Mouse (Mus musculus): Measurements from ENCODE around the gene Gif. TPM values are rescaled to one million over a fixed set of nuclear protein-coding genes. Genes with fewer than 3 reads are reported as not detected.

Gif gene
- not detected in 2 replicates for polyA plus RNA-seq (2016; fragmentation: Nextera tagmentation; extraction: Ambion mirVana)

DNA sequence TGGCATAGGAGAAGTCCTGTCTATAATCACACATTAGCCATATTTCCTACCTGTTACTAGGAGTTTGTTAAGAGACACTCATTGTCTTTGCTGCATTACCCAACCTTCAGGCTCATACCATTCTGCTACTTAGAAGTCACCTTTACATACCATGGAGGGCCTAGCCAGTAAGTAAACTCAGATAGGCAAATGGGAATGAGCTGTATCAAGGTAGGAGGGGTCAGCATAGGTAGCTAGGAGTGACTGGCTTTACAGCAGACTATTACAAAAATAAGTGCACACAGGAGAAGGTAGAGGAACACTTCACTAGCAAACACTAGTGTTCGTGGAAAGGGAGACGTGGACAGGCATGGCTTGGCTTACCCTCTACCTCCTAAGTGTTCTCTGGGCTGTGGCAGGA, at the start of gene Gif:
Gene Gif (plus strand): TSS at position 257 of the 400 bp plus-strand sequence.
- H3K36me3 ChIP-seq, result no peaks in the 10 kb centered on the region
- no peaks in the 10 kb centered on the region for H3K27me3 ChIP-seq
- WGBS, result 82% methylated on average over 2 of the region's 2 CpGs

DNA sequence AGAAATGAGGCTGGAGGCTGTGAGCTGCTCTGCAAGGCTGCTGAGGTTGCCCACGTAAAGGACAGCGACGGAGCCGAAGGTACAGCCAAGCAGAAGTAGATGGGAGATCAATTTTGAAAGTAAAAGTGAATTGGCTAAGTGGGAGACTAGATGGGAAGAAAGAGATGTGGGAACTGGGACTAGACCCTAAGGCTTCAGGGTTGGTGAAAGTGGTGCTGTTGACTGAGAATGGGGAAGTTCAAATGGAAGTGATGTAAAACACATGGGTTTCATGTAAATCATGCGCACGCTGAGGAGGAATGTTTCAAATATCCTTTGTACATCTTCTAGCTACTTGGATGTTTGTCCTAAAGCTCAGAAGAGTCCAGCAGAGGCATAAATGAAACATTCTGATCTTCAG, 49.0 kb upstream of the Gif start:
- Histone ChIP-seq H3K4me3 (no peak overlapping the region), H3K36me3 (no peaks in the 10 kb centered on the region), H3K9me3 (replicated peaks) (no peaks in the 10 kb centered on the region), H3K27me3 (no peaks in the 10 kb centered on the region), H3K4me2 (replicated peaks) (no peak overlapping the region), H3K4me1 (no peaks in the 10 kb centered on the region), H3K9ac (no peak overlapping the region), H3K27ac (no peak overlapping the region)
- ATAC-seq (ENCODE audit: low FRiP score), result no peak
- 89% methylated on average over 6 of the region's 6 CpGs for WGBS

More for the DNA sequence above, at the start of gene Gif:
- no peak for ATAC-seq (ENCODE audit: low FRiP score)
- no peaks in the 10 kb centered on the region for H3K4me1 ChIP-seq
- no peaks in the 10 kb centered on the region for H3K9me3 ChIP-seq (replicated peaks)
- no peak within 1 kb of the TSS for H3K27ac ChIP-seq
- H3K4me3 ChIP-seq, result no peak within 1 kb of the TSS
- no peak within 1 kb of the TSS for H3K9ac ChIP-seq
- no peak within 1 kb of the TSS for H3K4me2 ChIP-seq (replicated peaks)

DNA sequence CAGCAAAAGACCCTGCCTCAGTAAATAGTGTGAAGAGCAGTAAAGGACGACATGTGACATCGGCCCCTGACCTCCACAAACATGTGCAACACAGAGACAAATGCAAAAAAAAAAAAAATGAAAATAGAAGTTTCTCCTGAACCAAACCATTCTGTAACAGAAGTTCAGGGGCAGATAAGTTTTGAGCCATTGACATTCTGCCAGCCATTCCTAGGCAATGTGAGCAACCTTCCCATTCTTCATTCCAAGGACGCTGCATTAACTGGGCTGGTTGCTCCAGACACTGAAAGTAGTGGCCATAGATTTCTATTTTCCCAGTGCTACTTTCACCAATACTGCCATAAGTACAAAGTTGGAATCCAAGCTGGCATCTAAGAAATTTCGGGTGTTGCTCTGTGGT, 34.9 kb upstream of the Gif start:
- Histone ChIP-seq H3K9me3 (replicated peaks) (no peaks in the 10 kb centered on the region), H3K36me3 (no peaks in the 10 kb centered on the region), H3K9ac (no peak overlapping the region), H3K4me2 (replicated peaks) (no peak overlapping the region), H3K27ac (no peak overlapping the region), H3K4me1 (no peaks in the 10 kb centered on the region), H3K4me3 (no peak overlapping the region), H3K27me3 (no peaks in the 10 kb centered on the region)
- ATAC-seq (ENCODE audit: low FRiP score), result no peak
- 83% methylated on average over 4 of the region's 4 CpGs for WGBS

DNA sequence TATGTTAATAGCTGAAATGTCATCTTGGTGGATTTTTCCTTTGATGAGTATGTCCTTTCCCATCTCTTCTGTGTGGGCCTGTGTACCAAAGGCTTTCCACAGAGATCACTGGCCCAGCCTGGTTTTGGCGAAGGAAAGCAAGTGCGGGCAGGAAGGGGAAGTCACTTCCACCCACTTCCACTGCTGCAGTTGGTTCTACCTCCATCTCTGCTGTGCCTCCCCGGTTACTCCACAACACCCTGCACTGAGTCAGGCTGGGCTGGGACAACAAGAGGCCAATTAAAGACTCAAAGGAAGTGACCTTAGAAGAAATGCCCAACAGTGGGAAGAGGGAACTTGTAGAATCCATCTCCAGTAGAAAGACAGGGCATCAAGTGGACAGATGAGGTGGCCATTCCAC, 27.3 kb upstream of the Gif start:
- Histone ChIP-seq H3K36me3 (no peaks in the 10 kb centered on the region), H3K27me3 (no peaks in the 10 kb centered on the region), H3K27ac (no peak overlapping the region), H3K4me2 (replicated peaks) (no peak overlapping the region), H3K9ac (no peak overlapping the region), H3K9me3 (replicated peaks) (no peaks in the 10 kb centered on the region), H3K4me3 (no peak overlapping the region), H3K4me1 (no peaks in the 10 kb centered on the region)
- ATAC-seq (ENCODE audit: low FRiP score), result no peak
- 88% methylated on average over 3 of the region's 3 CpGs for WGBS

DNA sequence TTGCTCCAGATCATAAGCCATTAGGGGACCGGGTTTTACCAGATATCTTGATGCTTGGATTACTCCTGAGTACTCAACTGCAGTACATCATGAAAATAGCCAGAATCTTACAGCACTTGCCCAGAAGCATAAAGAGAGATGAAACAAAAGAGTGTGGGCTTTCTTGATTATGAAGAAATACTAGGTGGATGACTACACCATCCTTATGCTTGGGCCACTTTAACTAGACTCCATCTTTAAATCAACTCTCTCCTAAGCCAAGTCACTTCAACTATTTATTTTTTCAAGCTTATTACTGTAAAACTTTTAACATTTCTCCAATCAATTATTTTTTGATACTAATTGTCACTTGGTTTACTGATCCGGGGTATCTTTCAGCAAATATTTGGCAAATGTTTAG, 23.5 kb upstream of the Gif start:
- ATAC-seq (ENCODE audit: low FRiP score), result no peak
- Histone ChIP-seq H3K4me2 (replicated peaks) (no peak overlapping the region), H3K27me3 (no peaks in the 10 kb centered on the region), H3K4me3 (no peak overlapping the region), H3K9me3 (replicated peaks) (no peaks in the 10 kb centered on the region), H3K27ac (no peak overlapping the region), H3K9ac (no peak overlapping the region), H3K4me1 (no peaks in the 10 kb centered on the region), H3K36me3 (no peaks in the 10 kb centered on the region)
- 92% methylated on average over 2 of the region's 2 CpGs for WGBS

DNA sequence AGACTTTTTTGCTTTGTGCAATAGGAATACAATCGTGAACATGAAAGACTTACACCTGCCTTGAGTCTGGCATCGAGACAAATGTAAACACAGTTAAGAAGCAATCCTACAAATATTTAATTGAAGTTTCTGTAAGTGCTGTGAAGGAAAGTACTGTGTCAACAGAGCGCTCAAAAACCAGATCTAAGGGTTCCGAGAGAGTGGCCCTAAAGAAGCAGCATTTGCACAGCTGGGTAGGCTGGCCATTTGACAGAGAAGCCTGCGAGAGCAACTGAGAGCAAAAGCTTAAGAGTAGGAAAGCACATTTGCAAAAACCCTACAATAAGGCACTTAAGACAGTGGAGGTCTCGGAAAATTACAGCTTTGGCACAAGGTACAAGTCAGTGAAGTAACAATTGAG, 23.1 kb upstream of the Gif start:
- Histone ChIP-seq H3K27me3 (no peaks in the 10 kb centered on the region), H3K9ac (no peak overlapping the region), H3K36me3 (no peaks in the 10 kb centered on the region), H3K9me3 (replicated peaks) (no peaks in the 10 kb centered on the region), H3K4me3 (no peak overlapping the region), H3K4me1 (no peaks in the 10 kb centered on the region), H3K27ac (no peak overlapping the region), H3K4me2 (replicated peaks) (no peak overlapping the region)
- no peak for ATAC-seq (ENCODE audit: low FRiP score)
- 84% methylated on average over 6 of the region's 6 CpGs for WGBS

DNA sequence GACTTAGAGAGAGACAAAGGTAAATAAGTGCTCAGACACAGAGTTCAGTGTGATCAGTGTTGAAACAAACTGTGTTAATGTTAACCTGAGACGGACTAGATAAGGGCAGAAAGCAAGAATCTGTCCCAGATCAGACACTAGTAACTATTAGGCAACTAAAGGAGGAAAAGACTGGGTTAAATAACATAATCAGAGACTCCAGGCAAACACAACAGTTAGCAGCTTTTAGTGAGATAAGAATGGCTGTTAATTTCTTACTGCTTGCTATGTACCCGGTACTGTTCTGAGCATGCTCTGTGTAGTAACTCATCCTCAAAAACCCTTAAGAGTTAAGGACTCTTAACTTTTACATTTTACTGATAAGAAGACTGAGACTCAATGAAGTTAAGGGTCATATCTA, 21.4 kb upstream of the Gif start:
- Histone ChIP-seq H3K4me2 (replicated peaks) (no peak overlapping the region), H3K9ac (no peak overlapping the region), H3K27ac (no peak overlapping the region), H3K27me3 (no peaks in the 10 kb centered on the region), H3K4me1 (no peaks in the 10 kb centered on the region), H3K9me3 (replicated peaks) (no peaks in the 10 kb centered on the region), H3K36me3 (no peaks in the 10 kb centered on the region), H3K4me3 (no peak overlapping the region)
- no peak for ATAC-seq (ENCODE audit: low FRiP score)
- WGBS, result 89% methylated on average over 2 of the region's 2 CpGs

DNA sequence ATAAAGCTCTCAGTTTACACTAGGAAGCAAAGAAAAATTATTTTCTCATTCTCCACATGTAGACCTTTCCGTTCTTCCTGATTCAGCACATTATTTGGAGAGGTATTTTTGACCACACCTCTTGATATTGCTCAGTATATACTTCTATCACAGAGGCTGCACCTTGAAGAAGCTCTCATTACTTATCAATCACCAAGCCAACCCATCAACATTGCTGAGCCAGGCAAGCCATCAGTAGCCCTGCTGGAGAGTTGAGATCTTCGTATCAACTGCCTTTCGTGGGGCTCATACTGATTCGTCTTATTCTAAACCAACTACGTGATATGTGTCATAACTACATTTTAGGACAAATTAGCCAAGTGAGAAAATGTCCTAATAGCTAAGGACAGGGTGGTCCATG, 20.1 kb upstream of the Gif start:
- H3K36me3 ChIP-seq, result no peaks in the 10 kb centered on the region
- 90% methylated on average over 5 of the region's 5 CpGs for WGBS
- no peak overlapping the region for H3K9ac ChIP-seq
- no peaks in the 10 kb centered on the region for H3K27me3 ChIP-seq
- H3K4me1 ChIP-seq, result no peaks in the 10 kb centered on the region
- no peak overlapping the region for H3K27ac ChIP-seq
- no peak for ATAC-seq (ENCODE audit: low FRiP score)
- no peak overlapping the region for H3K4me2 ChIP-seq (replicated peaks)
- no peaks in the 10 kb centered on the region for H3K9me3 ChIP-seq (replicated peaks)
- H3K4me3 ChIP-seq, result no peak overlapping the region

DNA sequence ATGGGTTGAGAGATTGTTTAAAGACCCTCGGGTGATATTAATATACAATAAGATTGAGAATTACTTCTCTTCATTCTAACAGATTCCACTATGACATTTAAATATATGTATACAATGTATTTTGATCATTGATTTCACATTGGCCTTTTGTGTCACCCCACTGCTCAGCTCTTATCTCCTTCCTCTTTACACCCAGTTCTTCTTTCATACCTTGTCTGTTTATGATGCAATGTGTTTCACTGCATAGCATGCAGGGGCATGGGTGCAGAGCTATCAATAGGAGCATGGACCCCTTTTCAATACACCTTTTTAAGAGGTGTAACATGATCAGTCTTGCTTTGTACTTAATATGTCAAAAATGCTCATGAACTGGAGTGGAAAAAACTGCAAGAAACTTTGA, 17.1 kb upstream of the Gif start:
- 74% methylated on average over 1 of the region's 1 CpGs for WGBS
- Histone ChIP-seq H3K4me3 (no peak overlapping the region), H3K27me3 (no peaks in the 10 kb centered on the region), H3K9ac (no peak overlapping the region), H3K36me3 (no peaks in the 10 kb centered on the region), H3K4me2 (replicated peaks) (no peak overlapping the region), H3K27ac (no peak overlapping the region), H3K9me3 (replicated peaks) (no peaks in the 10 kb centered on the region), H3K4me1 (no peaks in the 10 kb centered on the region)
- no peak for ATAC-seq (ENCODE audit: low FRiP score)

DNA sequence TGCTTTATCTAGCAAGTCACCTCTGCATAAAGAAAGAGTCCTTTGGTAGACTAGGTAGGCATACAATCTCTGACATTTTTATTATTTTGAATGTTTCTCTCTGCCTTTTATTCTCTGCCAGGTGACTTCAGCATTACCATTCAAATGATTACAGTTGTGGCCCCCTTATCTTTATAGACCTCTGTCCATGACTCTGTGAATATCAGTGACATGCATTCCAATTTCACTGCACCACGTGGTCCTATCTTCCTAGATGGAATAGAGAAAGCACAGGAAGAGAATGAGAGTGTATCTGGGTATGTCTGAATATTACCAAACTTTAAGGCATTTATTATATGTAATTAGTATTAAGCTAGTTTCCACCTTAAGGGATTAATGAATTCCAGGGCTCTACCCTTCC, 10.9 kb upstream of the Gif start:
- 39% methylated on average over 1 of the region's 1 CpGs for WGBS
- no peaks in the 10 kb centered on the region for H3K4me1 ChIP-seq
- H3K27me3 ChIP-seq, result no peaks in the 10 kb centered on the region
- H3K36me3 ChIP-seq, result no peaks in the 10 kb centered on the region
- H3K4me3 ChIP-seq, result no peak overlapping the region
- H3K9me3 ChIP-seq (replicated peaks), result no peaks in the 10 kb centered on the region
- H3K4me2 ChIP-seq (replicated peaks), result no peak overlapping the region
- no peak for ATAC-seq (ENCODE audit: low FRiP score)
- no peak overlapping the region for H3K9ac ChIP-seq
- no peak overlapping the region for H3K27ac ChIP-seq

DNA sequence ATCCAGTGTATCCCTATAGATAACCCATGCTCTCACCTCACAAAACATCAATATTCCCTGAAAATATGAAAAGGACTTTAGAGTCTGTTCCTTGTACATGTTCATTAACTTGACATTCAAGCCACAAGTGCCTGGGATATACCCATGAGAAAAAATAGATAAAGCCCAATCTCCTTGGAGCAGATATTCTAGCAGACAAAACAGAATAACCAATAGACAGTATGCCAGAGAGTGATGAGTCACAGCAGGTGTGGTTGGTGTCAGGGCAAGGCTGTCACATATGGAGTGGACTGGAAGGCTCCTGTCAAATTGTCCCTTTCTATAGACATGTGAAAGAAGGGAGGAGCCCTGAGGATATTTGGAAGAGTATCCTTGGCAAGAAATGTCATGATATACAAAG, 1.7 kb upstream of the Gif start:
- Histone ChIP-seq H3K4me2 (replicated peaks) (no peak overlapping the region), H3K9me3 (replicated peaks) (no peaks in the 10 kb centered on the region), H3K9ac (no peak overlapping the region), H3K27ac (no peak overlapping the region), H3K27me3 (no peaks in the 10 kb centered on the region), H3K36me3 (no peaks in the 10 kb centered on the region), H3K4me1 (no peaks in the 10 kb centered on the region), H3K4me3 (no peak overlapping the region)
- ATAC-seq (ENCODE audit: low FRiP score), result no peak

DNA sequence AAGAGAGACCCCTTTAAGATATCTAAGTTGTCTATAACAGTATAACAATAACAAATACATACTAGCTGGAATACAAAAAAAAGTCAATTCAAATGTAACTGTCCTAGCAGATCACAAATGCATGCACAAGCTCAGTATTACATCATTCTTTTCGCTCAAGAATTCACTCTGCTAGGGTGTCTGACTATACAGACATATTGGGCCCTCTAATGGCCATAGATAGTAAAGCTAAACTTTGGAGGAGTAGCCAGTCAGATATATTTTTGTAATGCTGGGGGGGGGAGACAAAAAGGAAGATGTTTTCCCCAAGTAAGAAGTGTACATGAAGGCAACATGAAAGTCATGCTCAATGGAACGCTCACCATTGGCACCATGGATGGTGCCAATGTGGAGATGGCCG, 17.7 kb downstream of the Gif start:
- H3K27ac ChIP-seq, result no peak overlapping the region
- 83% methylated on average over 3 of the region's 3 CpGs for WGBS
- no peaks in the 10 kb centered on the region for H3K9me3 ChIP-seq (replicated peaks)
- H3K9ac ChIP-seq, result no peak overlapping the region
- H3K4me1 ChIP-seq, result no peaks in the 10 kb centered on the region
- no peaks in the 10 kb centered on the region for H3K27me3 ChIP-seq
- H3K4me3 ChIP-seq, result no peak overlapping the region
- no peak overlapping the region for H3K4me2 ChIP-seq (replicated peaks)
- no peak for ATAC-seq (ENCODE audit: low FRiP score)
- no peaks in the 10 kb centered on the region for H3K36me3 ChIP-seq

DNA sequence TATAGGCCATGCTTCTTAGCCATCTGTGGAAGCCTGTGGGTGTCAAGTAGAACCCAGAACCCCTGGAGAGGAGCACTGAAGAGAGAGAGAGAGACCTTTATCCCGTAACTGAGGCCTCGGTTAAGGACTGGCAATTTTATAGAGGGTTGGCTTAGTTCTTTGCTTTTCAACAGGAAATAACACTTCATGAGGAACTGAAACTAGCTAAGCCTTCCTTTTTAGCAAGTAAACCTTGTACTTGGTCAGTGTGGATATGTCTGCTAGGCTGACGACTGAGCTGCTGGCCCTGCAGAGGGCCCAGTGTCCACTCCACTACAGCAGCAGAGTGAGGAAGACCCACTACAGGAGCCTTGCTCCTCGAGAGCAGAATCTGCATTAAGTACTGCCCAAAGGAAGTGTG, 19.1 kb downstream of the Gif start:
- Histone ChIP-seq H3K27ac (no peak overlapping the region), H3K9me3 (replicated peaks) (no peaks in the 10 kb centered on the region), H3K27me3 (no peaks in the 10 kb centered on the region), H3K4me2 (replicated peaks) (no peak overlapping the region), H3K4me3 (no peak overlapping the region), H3K9ac (no peak overlapping the region), H3K4me1 (peaks cover 7% of the 10 kb centered on the region), H3K36me3 (no peaks in the 10 kb centered on the region)
- ATAC-seq (ENCODE audit: low FRiP score), result no peak
- WGBS, result 74% methylated on average over 4 of the region's 4 CpGs

DNA sequence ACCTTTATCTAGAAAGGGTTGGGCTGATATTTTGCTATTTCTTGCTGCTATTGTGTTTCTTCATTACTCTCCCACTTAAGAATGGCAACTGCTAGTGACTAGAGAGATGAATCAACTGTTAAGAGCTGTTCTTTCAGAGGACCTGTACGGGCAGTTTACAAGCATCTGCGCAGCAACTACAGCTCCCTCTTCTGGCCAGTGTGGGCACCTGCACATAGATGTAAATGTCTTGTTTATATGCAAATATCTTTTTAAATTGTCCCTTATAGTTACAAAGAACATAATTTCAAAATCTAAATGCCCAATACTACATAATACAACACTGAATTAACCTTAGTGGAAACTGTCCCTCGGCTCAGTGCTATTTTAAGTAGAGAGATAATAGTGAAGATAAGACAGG, 20.8 kb downstream of the Gif start:
- Histone ChIP-seq H3K27me3 (no peaks in the 10 kb centered on the region), H3K27ac (no peak overlapping the region), H3K9me3 (replicated peaks) (no peaks in the 10 kb centered on the region), H3K36me3 (0 out of 2 replicates have a peak, but pooled peaks cover 3% of the 10 kb centered on the region), H3K9ac (no peak overlapping the region), H3K4me3 (no peak overlapping the region), H3K4me1 (peaks cover 7% of the 10 kb centered on the region), H3K4me2 (replicated peaks) (no peak overlapping the region)
- ATAC-seq (ENCODE audit: low FRiP score), result no peak
- WGBS, result 19% methylated on average over 3 of the region's 3 CpGs

All from hindbrain, embryonic 12.5 days (tissue).